ENCODE assay signal across 21 mouse cellular contexts in genomic region chr2:38412599-38413177, GRCm38 (mm10).
DNase-seq lines count a peak whose midpoint lies in the region; ATAC-seq lines count a peak whose summit lies in the region.
"Had no signal": no experiment of that assay in that cellular context is flagged by ENCODE, and none has a peak within 500 bp of the region (broad histone marks: within the 10 kb centered on the region; RNA-seq: fewer than 3 reads in every experiment).

No protein-coding gene starts in this region.

- no peak; the same call in 1 of the 2 replicates for ATAC-seq in forebrain, embryonic 13.5 days
- ATAC-seq in midbrain, embryonic 15.5 days (replicated peaks): no peak
- ATAC-seq in forebrain, embryonic 14.5 days: peak; percentile 40; the same call in 1 of the 2 replicates
- no peak for ATAC-seq in inflammation-experienced regulatory T-cells, adult 6 months
- ATAC-seq in cerebellum, adult (ENCODE audit: insufficient number of reproducible peaks, low FRiP score, low TSS enrichment): no peak

- H3K4me2 ChIP-seq in forebrain, embryonic 13.5 days: no peak overlapping the region
- no peak overlapping the region for H3K4me2 ChIP-seq in midbrain, embryonic 15.5 days
- H3K4me2 ChIP-seq in forebrain, embryonic 14.5 days (ENCODE audit: low read length): no peak overlapping the region
- H3K4me2 ChIP-seq: heart, embryonic 13.5 days; midbrain, embryonic 12.5 days had no signal

- DNase-seq in forebrain, embryonic 10.5 days (ENCODE audit: extremely low spot score, low spot score): peak; percentile 24
- peak; percentile 21 for DNase-seq in midbrain, embryonic 10.5 days (ENCODE audit: low spot score)
- no peak for DNase-seq in forebrain, embryonic 14.5 days (ENCODE audit: low spot score)
- DNase-seq in retina, embryonic 14.5 days (ENCODE audit: low spot score): peak; percentile 62
- DNase-seq: cerebellum, adult 8-10 months; kidney, adult 2 months; kidney, postnatal 10 days; lung, adult 18-20 months; lung, postnatal 36 days; right cerebral cortex, adult 18-20 months had no signal

- no peaks in the 10 kb centered on the region for H3K27me3 ChIP-seq in forebrain, embryonic 10.5 days (ENCODE audit: poor library complexity, severe bottlenecking)
- no peaks in the 10 kb centered on the region for H3K27me3 ChIP-seq in forebrain, embryonic 13.5 days
- H3K27me3 ChIP-seq in midbrain, embryonic 10.5 days (ENCODE audit: low read depth, poor library complexity, severe bottlenecking): peaks cover 29% of the 10 kb centered on the region
- H3K27me3 ChIP-seq in midbrain, embryonic 15.5 days (replicated peaks): no peaks in the 10 kb centered on the region
- no peaks in the 10 kb centered on the region for H3K27me3 ChIP-seq in forebrain, embryonic 14.5 days (replicated peaks; ENCODE audit: control insufficient read depth, insufficient read depth, low read length)

- no peak overlapping the region for H3K9ac ChIP-seq in forebrain, embryonic 13.5 days
- H3K9ac ChIP-seq in midbrain, embryonic 15.5 days: no peak overlapping the region
- H3K9ac ChIP-seq in forebrain, embryonic 14.5 days (ENCODE audit: low read length): no peak overlapping the region
- H3K9ac ChIP-seq: heart, embryonic 13.5 days; midbrain, embryonic 12.5 days had no signal

- WGBS in forebrain, embryonic 10.5 days: 25% methylated on average over 11 of the region's 11 CpGs
- 18% methylated on average over 11 of the region's 11 CpGs for WGBS in forebrain, embryonic 13.5 days
- WGBS in midbrain, embryonic 10.5 days: 27% methylated on average over 11 of the region's 11 CpGs
- WGBS in midbrain, embryonic 15.5 days: 23% methylated on average over 11 of the region's 11 CpGs
- WGBS in forebrain, embryonic 14.5 days: 15% methylated on average over 11 of the region's 11 CpGs

- H3K4me3 ChIP-seq in forebrain, embryonic 10.5 days: no peak overlapping the region
- H3K4me3 ChIP-seq in forebrain, embryonic 13.5 days: no peak overlapping the region
- H3K4me3 ChIP-seq in midbrain, embryonic 10.5 days: no peak overlapping the region
- H3K4me3 ChIP-seq in midbrain, embryonic 15.5 days: no peak overlapping the region
- H3K4me3 ChIP-seq in forebrain, embryonic 14.5 days (ENCODE audit: low read depth, low read length): no peak overlapping the region
- H3K4me3 ChIP-seq: heart, embryonic 13.5 days; layer of hippocampus, adult 2 months; left cerebral cortex, adult 2 months; limb, embryonic 10.5 days; midbrain, embryonic 12.5 days had no signal

- no peaks in the 10 kb centered on the region for H3K9me3 ChIP-seq in forebrain, embryonic 10.5 days
- H3K9me3 ChIP-seq in forebrain, embryonic 13.5 days (replicated peaks): no peaks in the 10 kb centered on the region
- no peaks in the 10 kb centered on the region for H3K9me3 ChIP-seq in midbrain, embryonic 10.5 days (replicated peaks)
- no peaks in the 10 kb centered on the region for H3K9me3 ChIP-seq in midbrain, embryonic 15.5 days
- no peaks in the 10 kb centered on the region for H3K9me3 ChIP-seq in forebrain, embryonic 14.5 days (replicated peaks; ENCODE audit: control insufficient read depth, low read length)
- H3K9me3 ChIP-seq: G1E; heart, embryonic 13.5 days; limb, embryonic 10.5 days; midbrain, embryonic 12.5 days had no signal

- H3K4me1 ChIP-seq in forebrain, embryonic 10.5 days: peaks cover 12% of the 10 kb centered on the region
- peaks cover 11% of the 10 kb centered on the region for H3K4me1 ChIP-seq in forebrain, embryonic 13.5 days
- peaks cover 12% of the 10 kb centered on the region for H3K4me1 ChIP-seq in midbrain, embryonic 10.5 days
- H3K4me1 ChIP-seq in midbrain, embryonic 15.5 days: peaks cover 6% of the 10 kb centered on the region; the same call in 1 of the 2 replicates
- H3K4me1 ChIP-seq in forebrain, embryonic 14.5 days (ENCODE audit: control insufficient read depth, insufficient read depth, low read length): 0 out of 2 replicates have a peak, but pooled peaks cover 4% of the 10 kb centered on the region
- H3K4me1 ChIP-seq: heart, embryonic 13.5 days had no signal

- no peaks in the 10 kb centered on the region for H3K36me3 ChIP-seq in forebrain, embryonic 10.5 days (replicated peaks)
- no peaks in the 10 kb centered on the region for H3K36me3 ChIP-seq in forebrain, embryonic 13.5 days (ENCODE audit: poor library complexity, severe bottlenecking)
- no peaks in the 10 kb centered on the region for H3K36me3 ChIP-seq in midbrain, embryonic 10.5 days
- no peaks in the 10 kb centered on the region for H3K36me3 ChIP-seq in midbrain, embryonic 15.5 days (replicated peaks)
- no peaks in the 10 kb centered on the region for H3K36me3 ChIP-seq in forebrain, embryonic 14.5 days (ENCODE audit: control insufficient read depth, insufficient read depth, low read length)
- H3K36me3 ChIP-seq: G1E; heart, embryonic 13.5 days; limb, embryonic 10.5 days; midbrain, embryonic 12.5 days had no signal

- H3K27ac ChIP-seq in forebrain, embryonic 10.5 days: peak overlapping the region; percentile 37; the same call in 1 of the 2 replicates
- no peak overlapping the region for H3K27ac ChIP-seq in forebrain, embryonic 13.5 days
- H3K27ac ChIP-seq in midbrain, embryonic 10.5 days (replicated peaks): no peak overlapping the region; the same call in 1 of the 2 replicates
- no peak overlapping the region for H3K27ac ChIP-seq in midbrain, embryonic 15.5 days
- no peak overlapping the region for H3K27ac ChIP-seq in forebrain, embryonic 14.5 days (ENCODE audit: low read depth, low read length)
- H3K27ac ChIP-seq: heart, embryonic 13.5 days; layer of hippocampus, adult 2 months; left cerebral cortex, adult 2 months; limb, embryonic 10.5 days; midbrain, embryonic 12.5 days; stomach, postnatal 0 days had no signal
